Mouse (Mus musculus) bone marrow, adult 2 months (tissue): Measurements from ENCODE around the gene Park7.

Experiments
- CTCF ChIP-seq: fragments of 200-500 bp; IDR thresholded peaks from 2 replicates; pipeline ENCODE4 v1.5.1; 2011; ENCODE audit warnings: low read length, control low read depth; ENCODE audit not compliant: control insufficient read depth, insufficient read depth
- POLR2A ChIP-seq: fragments of 200-500 bp; IDR thresholded peaks from 2 replicates; pipeline ENCODE4 v1.6.1; 2011; ENCODE audit warnings: low read depth, mild to moderate bottlenecking, control low read depth, low read length, borderline replicate concordance; ENCODE audit not compliant: control insufficient read depth

GRCm38 (mm10) chr4:150933503-150933902 lies 19.3 kb upstream of the Park7 start:
- TF ChIP-seq CTCF (no peak), POLR2A (no peak)
